Mouse (Mus musculus) cortical plate, adult 2 months (tissue): Measurements from ENCODE around the gene Gfpt1.

Experiments used
- CTCF ChIP-seq: fragments of 200-500 bp; IDR thresholded peaks from 2 replicates; pipeline ENCODE4 v1.5.1; 2011; ENCODE audit warnings: mild to moderate bottlenecking, control low read depth, low read length; ENCODE audit not compliant: insufficient read depth; ENCODE audit errors: extremely low read depth
- POLR2A ChIP-seq: fragments of 200-500 bp; IDR thresholded peaks from 2 replicates; pipeline ENCODE4 v1.6.1; 2011; ENCODE audit warnings: mild to moderate bottlenecking, low read length, control low read depth; ENCODE audit not compliant: insufficient read depth; ENCODE audit errors: extremely low read depth

- TF ChIP-seq CTCF (no peak), POLR2A (no peak)
These were observed 1.7 kb upstream of the Gfpt1 start for GRCm38 (mm10) chr6:87040971-87041370.
